Mouse (Mus musculus) gastrocnemius, postnatal 14 days (tissue): Measurements from ENCODE around the gene Cst8. TPM values are rescaled to one million over a fixed set of nuclear protein-coding genes. Genes with fewer than 3 reads are reported as not detected.

Experiments
- total RNA-seq, 2 experiments: library from RNA; stranded (reverse); gene quantifications; 2 replicates each; pipeline ENCODE4 v1.2.3; 2021

The Cst8 gene
- total RNA-seq, 2 experiments from 2014 or later = not detected

Other genes starting within 250 kb of the Cst8 start
- 1 to 10 TPM; 4.7 to 5.3 TPM for gene Nxt1, start 126.2 kb upstream of the Cst8 start, total RNA-seq
- 10 to 100 TPM; 13.4 to 13.9 TPM for gene Gzf1, start 117.8 kb upstream of the Cst8 start, total RNA-seq
- gene Napb, start 66.3 kb upstream of the Cst8 start, total RNA-seq = 1 to 10 TPM; 3.3 to 4.1 TPM
- gene Cstl1, start 48.4 kb upstream of the Cst8 start, total RNA-seq = not detected
- not detected for gene Cst11, start 27.3 kb upstream of the Cst8 start, total RNA-seq
- not detected for gene 8030411F24Rik, start 16.8 kb upstream of the Cst8 start, total RNA-seq
- gene Cst12, start 9.4 kb upstream of the Cst8 start, total RNA-seq = not detected
- not detected for gene Cst13, start 21.3 kb downstream of the Cst8 start, total RNA-seq
- gene Cst9, start 36.4 kb downstream of the Cst8 start, total RNA-seq = not detected
- 1 to 10 TPM in 1 of 2 experiments, under 1 TPM in 1; 0.53 to 1.5 TPM for gene 9230104L09Rik, start 66.3 kb downstream of the Cst8 start, total RNA-seq
- gene Cst3, start 76.9 kb downstream of the Cst8 start, total RNA-seq = 100 to 1,000 TPM; 488 to 506 TPM
- gene Gm1330, start 204.5 kb downstream of the Cst8 start, total RNA-seq = not detected
- gene Gm10750, start 218.5 kb downstream of the Cst8 start, total RNA-seq = not detected